ENCODE assay signal across 13 mouse cellular contexts in the genomic region with DNA sequence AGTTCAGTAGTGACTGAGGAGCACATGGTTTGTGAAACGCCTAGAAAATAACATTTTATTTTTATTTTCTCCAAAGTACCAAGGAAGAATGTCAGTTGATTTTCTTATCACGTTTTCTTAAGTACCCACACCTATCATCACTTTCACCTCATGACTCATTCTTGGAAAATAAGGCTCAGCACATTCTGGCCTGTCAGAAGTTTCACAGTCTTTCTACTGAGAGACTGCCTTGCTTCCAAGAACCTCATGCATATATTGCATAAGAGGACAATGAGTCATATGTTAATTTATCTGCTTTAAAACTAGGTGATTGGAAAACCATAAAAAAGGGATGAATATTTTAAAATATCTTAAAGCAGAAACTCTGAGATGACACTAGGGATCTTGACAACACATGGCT. TPM values are rescaled to one million over a fixed set of nuclear protein-coding genes. Genes with fewer than 3 reads are reported as not detected.
DNase-seq lines count a peak whose midpoint lies in the region; TF ChIP-seq lines count a peak whose summit lies in the region.
"Had no signal": no experiment of that assay in that cellular context is flagged by ENCODE, and none has a peak within 500 bp of the region (broad histone marks: within the 10 kb centered on the region; RNA-seq: fewer than 3 reads in every experiment).

No protein-coding gene starts in this region.

- peak overlapping the region; percentile 25 for H3K4me2 ChIP-seq in myocyte (ENCODE audit: low read depth)

- H3K4me1 ChIP-seq in embryonic fibroblast, embryonic 13.5 days (ENCODE audit: control insufficient read depth, insufficient read depth, low read length), result peaks cover 13% of the 10 kb centered on the region

- no peak for TF ChIP-seq POLR2A in embryonic fibroblast, embryonic 13.5 days (IDR thresholded peaks at IDR 0.05; ENCODE audit: low read depth, low read length)
- no peak for TF ChIP-seq POLR2A in myocyte (IDR thresholded peaks at IDR 0.05; ENCODE audit: insufficient read length, low read depth)

- TF ChIP-seq CTCF in embryonic fibroblast, embryonic 13.5 days (IDR thresholded peaks at IDR 0.05; ENCODE audit: borderline replicate concordance, insufficient read depth, low read length), result no peak

- no peaks in the 10 kb centered on the region for H3K79me2 ChIP-seq in myocyte (ENCODE audit: control insufficient read depth, insufficient read depth)

- no peaks in the 10 kb centered on the region for H3K36me3 ChIP-seq in myocyte (ENCODE audit: control insufficient read depth, insufficient read depth)

- no peak overlapping the region for H3K4me3 ChIP-seq in embryonic fibroblast, embryonic 13.5 days (ENCODE audit: insufficient read depth, low read length)
- H3K4me3 ChIP-seq in myocyte, result no peak overlapping the region

- H3K27me3 ChIP-seq in myocyte (ENCODE audit: control insufficient read depth, insufficient read depth, insufficient read length), result no peaks in the 10 kb centered on the region

- peak; percentile 15 for DNase-seq in left cerebral cortex, adult 11 months (ENCODE audit: low spot score)
- DNase-seq in left cerebral cortex, postnatal 4 days, result no peak
- peak; percentile 5 for DNase-seq in CD4-positive, CD25-positive, alpha-beta regulatory T cell, adult 2 months (ENCODE audit: low read depth, low spot score)
- DNase-seq in adrenal gland, postnatal 36 days, result no peak
- no peak for DNase-seq in cerebellum, adult 8-10 months
- DNase-seq in cerebellum, postnatal 25 days, result no peak
- DNase-seq: cerebellum, postnatal 14 days; heart, postnatal 36 days; kidney, adult 8-10 months had no signal

- H3ac ChIP-seq in myocyte (ENCODE audit: control insufficient read depth, insufficient read length), result no peak overlapping the region

- peak overlapping the region; percentile 91 for H3K27ac ChIP-seq in embryonic fibroblast, embryonic 13.5 days (ENCODE audit: insufficient read depth, low read length)
- H3K27ac ChIP-seq: liver, embryonic 14.5 days had no signal

- intact Hi-C loops in left cerebral cortex, postnatal 4 days (cut with DNase I), result no loop called here

TF ChIP-seq in myocyte, 11 proteins besides CTCF, POLR2A, EP300 and RAD21:
- no peak for TF ChIP-seq TCF3 (IDR thresholded peaks at IDR 0.05; ENCODE audit: insufficient read length, low read depth)
- TF ChIP-seq CEBPB (IDR thresholded peaks at IDR 0.05; ENCODE audit: insufficient read depth, poor library complexity, severe bottlenecking), result peak; percentile 83

RNA-seq across cellular contexts. Expression of gene Ppp1r1c, which starts 9.4 kb away (rescaled TPM):
- total RNA-seq in left cerebral cortex, postnatal 4 days (2021), result not detected
- not detected in 2 replicates for polyA plus RNA-seq in embryonic fibroblast, embryonic 13.5 days (2011; ENCODE audit: insufficient read length, low read depth, missing spikeins)
- not detected for polyA plus RNA-seq in myocyte (2012; fragmentation: generic; extraction: Trizol)
- not detected for total RNA-seq in adrenal gland, postnatal 36 days (2021)
- total RNA-seq: heart, postnatal 36 days; megakaryocyte-erythroid progenitor cell, adult 5-6 weeks had no signal
- polyA plus RNA-seq: liver, embryonic 14.5 days had no signal

Comparison
In these comparisons a context has a peak if more than half of its experiments do, and no peak if none do; other contexts are left out.
1. DNase-seq: peak in left cerebral cortex, adult 11 months (single experiment) and CD4-positive, CD25-positive, alpha-beta regulatory T cell, adult 2 months (single experiment); none in left cerebral cortex, postnatal 4 days (single experiment), adrenal gland, postnatal 36 days (0 of 2), cerebellum, adult 8-10 months (single experiment) and cerebellum, postnatal 25 days (0 of 2).